Mouse (Mus musculus): ENCODE measurements around the gene Capza1.

GRCm38 (mm10) chr3:104804312-104804711 is 60.0 kb downstream of the Capza1 start:
- no peak for TF ChIP-seq POLR2A (IDR thresholded peaks at IDR 0.05; ENCODE audit: control insufficient read depth in 1 of 2, insufficient read depth in 1 of 2, low read depth in 1 of 2, low read length in 2 of 2, poor library complexity in 1 of 2)
- no peak for TF ChIP-seq TCF12 (IDR thresholded peaks at IDR 0.05; ENCODE audit: low read depth, low read length)
- no peak for TF ChIP-seq TBP (IDR thresholded peaks at IDR 0.05; ENCODE audit: low read depth, low read length)
- no peak for TF ChIP-seq HCFC1 (IDR thresholded peaks at IDR 0.05; ENCODE audit: low read depth, low read length)
- TF ChIP-seq EP300 (IDR thresholded peaks at IDR 0.05; ENCODE audit: low read depth in 1 of 2, low read length in 2 of 2), result no peak
- no peak for TF ChIP-seq CTCF (IDR thresholded peaks at IDR 0.05 in 2 of 3, conservative IDR thresholded peaks at IDR 0.05 in 1 of 3; ENCODE audit: control insufficient read depth in 1 of 3, insufficient read depth in 1 of 3, low read depth in 2 of 3, low read length in 3 of 3, poor library complexity in 1 of 3, severe bottlenecking in 1 of 3)
- TF ChIP-seq RAD21 (IDR thresholded peaks at IDR 0.05; ENCODE audit: low read depth, low read length), result no peak
- no peak for TF ChIP-seq MYB (IDR thresholded peaks at IDR 0.05; ENCODE audit: low read depth, low read length)
- TF ChIP-seq MXI1 (IDR thresholded peaks at IDR 0.05; ENCODE audit: low read depth, low read length), result no peak

Measured in MEL (cell line).